Mouse (Mus musculus) E14TG2a.4 (cell line): ENCODE data around the gene 2210017I01Rik.
A peak's percentile ranks its signal among the peaks of the same experiment; 100 is the strongest.

Experiments used
- H3K27me3 ChIP-seq: 2 replicates; pipeline ENCODE4 v1.6.1; 2014; ENCODE audit warnings: low read length, control low read depth; ENCODE audit not compliant: insufficient read depth
- H3K36me3 ChIP-seq: 2 replicates; pipeline ENCODE4 v1.6.1; 2014; ENCODE audit warnings: low read length, control low read depth; ENCODE audit not compliant: insufficient read depth
- H3K4me1 ChIP-seq: replicated peaks from 2 replicates; pipeline ENCODE4 v1.6.1; 2014; ENCODE audit warnings: low read depth, low read length, control low read depth
- H3K4me3 ChIP-seq: replicated peaks from 2 replicates; pipeline ENCODE4 v1.5.1; 2014; ENCODE audit warnings: mild to moderate bottlenecking, low read length
- H3K9me3 ChIP-seq: 2 replicates; pipeline ENCODE4 v1.6.1; 2014; ENCODE audit warnings: low read length, control low read depth
- CTCF ChIP-seq: conservative IDR thresholded peaks from 2 replicates; pipeline ENCODE4 v1.5.1; 2014; ENCODE audit warnings: low read length
- NANOG ChIP-seq: IDR thresholded peaks from 2 replicates; pipeline ENCODE4 v1.6.1; 2014; ENCODE audit warnings: borderline replicate concordance, low read length, mixed read lengths
- POU5F1 ChIP-seq: IDR thresholded peaks from 2 replicates; pipeline ENCODE4 v1.6.1; 2014; ENCODE audit warnings: low read length, borderline replicate concordance

The 2210017I01Rik gene

DNA sequence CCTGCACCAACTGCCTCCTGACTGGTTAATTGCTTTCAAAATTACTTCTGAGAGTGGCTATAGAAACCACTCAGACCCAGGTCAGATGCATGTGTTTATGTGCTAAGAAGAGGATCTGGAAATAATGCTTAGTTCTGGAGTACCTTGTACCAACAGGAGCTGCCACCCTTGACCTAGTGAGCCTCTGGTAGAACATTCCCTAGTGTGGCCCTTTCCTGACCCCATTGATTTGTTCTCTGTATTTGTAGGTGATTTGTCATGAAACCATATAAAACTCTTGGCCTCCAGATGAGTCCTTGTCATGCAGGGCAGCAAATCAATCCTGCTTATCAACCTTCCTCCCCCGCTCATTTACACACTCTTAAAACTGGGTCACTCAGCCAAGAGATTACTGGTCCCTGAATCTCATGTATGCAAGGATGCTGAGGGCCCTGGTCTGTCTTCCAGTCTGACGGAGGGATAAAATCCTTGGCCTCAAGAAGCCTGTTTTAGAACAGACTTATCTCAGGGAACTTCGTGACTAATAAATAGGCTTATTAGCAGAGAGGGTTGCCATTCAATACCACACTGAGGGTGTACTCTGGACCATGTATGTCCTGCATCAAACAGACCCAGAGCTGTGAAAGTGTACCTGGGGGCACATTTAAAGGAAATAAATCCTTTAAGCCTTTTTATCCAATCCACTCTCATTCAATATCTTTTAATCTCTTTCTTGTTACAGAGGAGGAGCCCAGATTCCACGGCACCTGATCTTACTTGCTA lies 28.5 kb downstream of the 2210017I01Rik start:
- H3K36me3 ChIP-seq: no peaks in the 10 kb centered on the region
- no peak overlapping the region for H3K4me3 ChIP-seq
- no peaks in the 10 kb centered on the region for H3K27me3 ChIP-seq
- no peaks in the 10 kb centered on the region for H3K9me3 ChIP-seq
- no peak for TF ChIP-seq CTCF
- TF ChIP-seq NANOG: no peak
- TF ChIP-seq POU5F1: no peak
- H3K4me1 ChIP-seq: no peaks in the 10 kb centered on the region

DNA sequence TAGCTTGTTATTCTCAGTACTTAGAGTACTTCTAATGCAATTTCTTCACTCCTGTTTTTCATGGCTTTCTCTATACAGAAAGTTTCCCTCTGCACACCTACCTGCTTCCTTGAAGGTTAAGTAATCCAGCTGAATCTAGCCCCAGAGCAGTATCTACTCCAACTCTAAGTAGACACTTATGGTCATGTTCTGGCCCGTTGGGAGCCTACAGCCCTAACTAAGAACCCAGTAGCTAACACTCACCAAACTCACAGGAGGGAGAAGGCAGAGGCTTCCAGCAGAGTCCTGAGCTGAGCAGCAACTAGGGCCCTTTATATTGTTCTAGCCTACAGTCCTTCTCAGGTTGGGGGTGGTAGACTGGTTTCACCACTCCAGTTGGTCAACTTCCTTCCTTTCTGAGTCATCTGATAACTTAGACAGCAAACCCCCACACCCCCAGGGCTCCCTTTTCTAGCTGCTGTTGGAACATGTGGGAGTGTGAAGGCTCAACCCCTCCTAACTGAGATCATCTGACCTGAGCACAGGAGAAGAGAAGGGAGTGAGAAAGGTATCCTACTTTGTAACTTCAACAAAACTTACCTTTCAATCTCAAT lies 33.7 kb downstream of the 2210017I01Rik start, which contains the start of gene Ivl:
Gene Ivl (minus strand): TSS at position 287 of the 593 bp plus-strand sequence.
- no peak for TF ChIP-seq CTCF
- Histone ChIP-seq H3K4me1 (no peaks in the 10 kb centered on the region), H3K4me3 (no peak within 1 kb of the TSS), H3K27me3 (peaks cover 11% of the 10 kb centered on the region), H3K9me3 (no peaks in the 10 kb centered on the region), H3K36me3 (no peaks in the 10 kb centered on the region)

DNA sequence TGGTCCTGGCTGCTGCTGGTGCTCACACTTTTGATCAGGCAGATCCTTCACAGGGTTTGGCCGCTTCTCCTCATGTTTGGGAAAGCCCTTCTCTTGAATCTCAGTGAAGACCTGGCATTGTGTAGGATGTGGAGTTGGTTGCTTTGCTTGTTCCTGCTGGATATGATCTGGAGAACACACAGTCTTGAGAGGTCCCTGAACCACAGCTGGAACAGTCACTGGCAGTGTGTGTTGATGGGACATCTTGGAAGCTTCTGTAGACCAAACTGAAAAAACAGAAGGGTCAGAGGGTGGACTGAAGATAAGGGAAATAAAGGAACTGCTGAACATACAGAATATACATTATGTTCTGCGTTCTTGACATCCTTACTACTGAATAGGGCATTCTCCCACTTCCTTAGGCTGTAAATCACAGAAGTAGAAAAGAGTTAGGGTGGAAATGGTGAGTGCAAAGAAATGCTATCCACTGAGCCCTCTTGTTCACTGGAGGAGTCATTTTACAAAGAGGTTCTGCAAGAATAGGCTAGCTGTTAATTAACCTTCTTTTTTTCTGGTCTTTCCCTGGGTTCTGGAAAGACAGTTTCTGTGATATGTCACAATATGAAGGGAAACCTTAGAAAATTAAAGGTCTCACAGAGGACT lies 34.7 kb downstream of the 2210017I01Rik start:
- no peaks in the 10 kb centered on the region for H3K4me1 ChIP-seq
- no peaks in the 10 kb centered on the region for H3K36me3 ChIP-seq

DNA sequence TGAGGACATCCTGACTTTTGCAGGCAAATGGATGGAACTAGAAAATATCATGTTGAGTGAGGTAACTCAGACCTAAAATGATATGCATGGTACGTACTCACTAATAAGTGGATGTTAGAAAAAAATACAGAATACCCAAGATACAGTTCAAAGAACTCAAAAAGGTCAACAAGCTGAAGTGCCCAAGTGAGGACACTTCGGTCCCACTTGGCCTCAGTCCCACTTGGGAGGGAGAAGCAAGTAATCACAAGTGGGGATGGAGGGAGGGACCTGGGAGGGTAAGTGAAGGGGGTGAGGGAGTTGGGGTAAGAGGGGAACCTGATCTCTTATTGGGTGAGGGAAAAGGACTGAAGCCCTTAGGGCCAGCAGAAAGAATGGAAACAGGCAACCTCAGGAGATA lies 38.5 kb downstream of the 2210017I01Rik start:
- no peaks in the 10 kb centered on the region for H3K36me3 ChIP-seq
- H3K4me3 ChIP-seq: no peak overlapping the region
- H3K9me3 ChIP-seq: no peaks in the 10 kb centered on the region
- H3K27me3 ChIP-seq: peaks cover 11% of the 10 kb centered on the region
- H3K4me1 ChIP-seq: no peaks in the 10 kb centered on the region
- TF ChIP-seq POU5F1 (no peak), NANOG (no peak), CTCF (no peak)

More for the DNA sequence above, 34.7 kb downstream of the 2210017I01Rik start:
- Histone ChIP-seq H3K4me3 (no peak overlapping the region), H3K27me3 (peaks cover 11% of the 10 kb centered on the region), H3K9me3 (no peaks in the 10 kb centered on the region)
- TF ChIP-seq POU5F1 (no peak), CTCF (no peak), NANOG (no peak)

DNA sequence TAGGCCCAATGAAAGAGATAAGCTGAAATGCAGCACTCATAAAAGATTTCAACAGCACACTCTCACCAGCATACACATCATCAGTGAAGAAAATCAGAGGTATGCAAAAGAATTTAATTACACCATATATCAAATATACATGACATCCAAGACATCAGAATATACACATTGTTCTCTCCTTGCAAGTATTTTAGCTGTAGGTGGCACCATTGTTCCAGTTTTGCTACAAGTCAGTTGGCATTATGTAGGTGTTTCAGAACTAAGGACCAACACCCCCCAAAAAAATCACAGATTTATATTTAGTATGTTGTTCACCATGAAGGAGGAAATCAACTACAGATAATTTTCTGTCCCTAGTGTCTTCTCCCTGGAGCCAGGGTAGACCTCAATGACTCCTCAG lies 41.9 kb downstream of the 2210017I01Rik start:
- H3K4me1 ChIP-seq: no peaks in the 10 kb centered on the region
- H3K4me3 ChIP-seq: no peak overlapping the region
- no peaks in the 10 kb centered on the region for H3K27me3 ChIP-seq
- H3K36me3 ChIP-seq: no peaks in the 10 kb centered on the region
- no peak for TF ChIP-seq NANOG
- TF ChIP-seq POU5F1: no peak
- TF ChIP-seq CTCF: 0 out of 2 replicates have a peak, but pooled peaks have one; percentile 8
- no peaks in the 10 kb centered on the region for H3K9me3 ChIP-seq
